Mouse (Mus musculus) lung, embryonic 16.5 days (tissue): ENCODE data around the gene Jag2. TPM values are rescaled to one million over a fixed set of nuclear protein-coding genes. Genes with fewer than 3 reads are reported as not detected.

Source experiments
- ATAC-seq: fragments of 200-750 bp; cut with Nextera tagmentation; 2 replicates; pipeline ENCODE4 v1.8.0; 2017; ENCODE audit warnings: low read depth, mild to moderate bottlenecking, moderate library complexity
- H3K27ac ChIP-seq: fragments of 300-500 bp; sonication (generic); 2 replicates; pipeline ENCODE4 v1.5.1; 2014; ENCODE audit warnings: mild to moderate bottlenecking, control low read depth, low read length
- H3K27me3 ChIP-seq: fragments of 300-500 bp; sonication (generic); 2 replicates; pipeline ENCODE4 v1.6.1; 2014; ENCODE audit warnings: low read depth, low read length, mixed read lengths; ENCODE audit not compliant: control insufficient read depth, insufficient read depth
- H3K36me3 ChIP-seq: fragments of 300-500 bp; sonication (generic); 2 replicates; pipeline ENCODE4 v1.6.1; 2014; ENCODE audit warnings: low read length; ENCODE audit not compliant: control insufficient read depth, insufficient read depth
- H3K4me1 ChIP-seq: fragments of 300-500 bp; sonication (generic); replicated peaks from 2 replicates; pipeline ENCODE4 v1.6.1; 2014; ENCODE audit warnings: low read length, mixed read lengths; ENCODE audit not compliant: control insufficient read depth, insufficient read depth
- H3K4me2 ChIP-seq: fragments of 300-500 bp; sonication (generic); 2 replicates; pipeline ENCODE4 v1.6.1; 2014; ENCODE audit warnings: low read depth, low read length, control low read depth
- H3K4me3 ChIP-seq: fragments of 300-500 bp; sonication (generic); 2 replicates; pipeline ENCODE4 v1.5.1; 2014; ENCODE audit warnings: mild to moderate bottlenecking, low read length, control low read depth
- H3K9ac ChIP-seq: fragments of 300-500 bp; sonication (generic); 2 replicates; pipeline ENCODE4 v1.6.1; 2014; ENCODE audit warnings: low read length, control low read depth
- H3K9me3 ChIP-seq: fragments of 300-500 bp; sonication (generic); 2 replicates; pipeline ENCODE4 v1.6.1; 2016; ENCODE audit warnings: low read length; ENCODE audit not compliant: control insufficient read depth
- WGBS: fragments of 180-500 bp; shearing (Covaris S2); extraction: QIAGEN DNeasy Blood & Tissue Kit; methylation state at CpG from one replicate; pipeline ENCODE4 v1.1.7; 2014; 5-methylcytosine and 5-hydroxymethylcytosine counted together
- polyA plus RNA-seq: library from polyadenylated mRNA; unstranded; fragments of >200 nt; fragmentation: Nextera tagmentation; extraction: Ambion mirVana; gene quantifications from 2 replicates; pipeline ENCODE4 v1.2.1, GENCODE M21; 2015

Gene Jag2
- polyA plus RNA-seq, 1 experiment from 2014 or later = 5.6 TPM

- Histone ChIP-seq H3K9ac (no peak within 1 kb of the TSS), H3K9me3 (no peaks in the 10 kb centered on the region), H3K4me3 (no peak within 1 kb of the TSS), H3K4me1 (peaks cover 25% of the 10 kb centered on the region), H3K36me3 (no peaks in the 10 kb centered on the region), H3K27ac (no peak within 1 kb of the TSS), H3K4me2 (no peak within 1 kb of the TSS), H3K27me3 (peaks cover 12% of the 10 kb centered on the region)
- WGBS = 51% methylated on average over 13 of the region's 13 CpGs
- ATAC-seq = no peak
Observed at GRCm38 (mm10) chr12:112868178-112869087, 61.1 kb downstream of the Jag2 start, which contains the start of gene Gpr132. Gpr132 (minus strand) TSS chr12:112868228.

GRCm38 (mm10) chr12:112867106-112867674 lies 62.4 kb downstream of the Jag2 start:
- H3K27me3 ChIP-seq = peaks cover 6% of the 10 kb centered on the region
- H3K36me3 ChIP-seq = no peaks in the 10 kb centered on the region
- H3K4me2 ChIP-seq = no peak overlapping the region
- 91% methylated on average over 7 of the region's 7 CpGs for WGBS
- no peak overlapping the region for H3K9ac ChIP-seq
- no peaks in the 10 kb centered on the region for H3K9me3 ChIP-seq
- ATAC-seq = no peak
- H3K4me1 ChIP-seq = peaks cover 25% of the 10 kb centered on the region
- H3K27ac ChIP-seq = no peak overlapping the region
- H3K4me3 ChIP-seq = no peak overlapping the region

GRCm38 (mm10) chr12:112866467-112867080 lies 63.0 kb downstream of the Jag2 start:
- H3K36me3 ChIP-seq = no peaks in the 10 kb centered on the region
- H3K9me3 ChIP-seq = no peaks in the 10 kb centered on the region
- H3K9ac ChIP-seq = no peak overlapping the region
- no peak for ATAC-seq
- H3K27me3 ChIP-seq = peaks cover 6% of the 10 kb centered on the region
- H3K27ac ChIP-seq = no peak overlapping the region
- 50% methylated on average over 8 of the region's 8 CpGs for WGBS
- H3K4me3 ChIP-seq = no peak overlapping the region
- peaks cover 25% of the 10 kb centered on the region for H3K4me1 ChIP-seq
- H3K4me2 ChIP-seq = no peak overlapping the region

GRCm38 (mm10) chr12:112864804-112865203 lies 64.8 kb downstream of the Jag2 start:
- WGBS = 76% methylated on average over 7 of the region's 7 CpGs
- no peaks in the 10 kb centered on the region for H3K36me3 ChIP-seq
- ATAC-seq = no peak
- no peak overlapping the region for H3K4me3 ChIP-seq
- H3K27me3 ChIP-seq = no peaks in the 10 kb centered on the region
- H3K9me3 ChIP-seq = no peaks in the 10 kb centered on the region
- H3K4me2 ChIP-seq = no peak overlapping the region
- no peak overlapping the region for H3K9ac ChIP-seq
- H3K4me1 ChIP-seq = peaks cover 19% of the 10 kb centered on the region
- H3K27ac ChIP-seq = no peak overlapping the region

- ATAC-seq = no peak
- Histone ChIP-seq H3K27me3 (no peaks in the 10 kb centered on the region), H3K9ac (no peak overlapping the region), H3K4me3 (no peak overlapping the region), H3K36me3 (no peaks in the 10 kb centered on the region), H3K4me1 (peaks cover 6% of the 10 kb centered on the region), H3K4me2 (no peak overlapping the region), H3K27ac (no peak overlapping the region), H3K9me3 (no peaks in the 10 kb centered on the region)
- WGBS = 50% methylated on average over 9 of the region's 9 CpGs
Observed at GRCm38 (mm10) chr12:112861911-112862321, 67.7 kb downstream of the Jag2 start.

- Histone ChIP-seq H3K4me2 (no peak overlapping the region), H3K36me3 (no peaks in the 10 kb centered on the region), H3K9me3 (no peaks in the 10 kb centered on the region), H3K9ac (no peak overlapping the region), H3K27ac (no peak overlapping the region), H3K4me1 (no peaks in the 10 kb centered on the region), H3K27me3 (no peaks in the 10 kb centered on the region), H3K4me3 (no peak overlapping the region)
- 57% methylated on average over 7 of the region's 7 CpGs for WGBS
- peak; percentile 47; the same call in 1 of the 2 replicates for ATAC-seq
Observed at GRCm38 (mm10) chr12:112860765-112861164, 68.8 kb downstream of the Jag2 start.

- Histone ChIP-seq H3K4me1 (no peaks in the 10 kb centered on the region), H3K27me3 (no peaks in the 10 kb centered on the region), H3K4me2 (no peak overlapping the region), H3K27ac (no peak overlapping the region), H3K36me3 (no peaks in the 10 kb centered on the region), H3K9me3 (no peaks in the 10 kb centered on the region), H3K4me3 (no peak overlapping the region), H3K9ac (no peak overlapping the region)
- ATAC-seq = no peak
- WGBS = 46% methylated on average over 8 of the region's 8 CpGs
Observed at GRCm38 (mm10) chr12:112859930-112860329, 69.6 kb downstream of the Jag2 start.

GRCm38 (mm10) chr12:112858581-112859336 lies 70.8 kb downstream of the Jag2 start:
- Histone ChIP-seq H3K36me3 (no peaks in the 10 kb centered on the region), H3K4me2 (no peak overlapping the region), H3K27me3 (no peaks in the 10 kb centered on the region), H3K9me3 (no peaks in the 10 kb centered on the region), H3K4me1 (no peaks in the 10 kb centered on the region), H3K4me3 (no peak overlapping the region), H3K27ac (no peak overlapping the region), H3K9ac (no peak overlapping the region)
- 88% methylated on average over 9 of the region's 9 CpGs for whole genome bisulfite sequencing
- ATAC-seq = no peak
